Mouse (Mus musculus): ENCODE data around the gene Stip1.

DNA sequence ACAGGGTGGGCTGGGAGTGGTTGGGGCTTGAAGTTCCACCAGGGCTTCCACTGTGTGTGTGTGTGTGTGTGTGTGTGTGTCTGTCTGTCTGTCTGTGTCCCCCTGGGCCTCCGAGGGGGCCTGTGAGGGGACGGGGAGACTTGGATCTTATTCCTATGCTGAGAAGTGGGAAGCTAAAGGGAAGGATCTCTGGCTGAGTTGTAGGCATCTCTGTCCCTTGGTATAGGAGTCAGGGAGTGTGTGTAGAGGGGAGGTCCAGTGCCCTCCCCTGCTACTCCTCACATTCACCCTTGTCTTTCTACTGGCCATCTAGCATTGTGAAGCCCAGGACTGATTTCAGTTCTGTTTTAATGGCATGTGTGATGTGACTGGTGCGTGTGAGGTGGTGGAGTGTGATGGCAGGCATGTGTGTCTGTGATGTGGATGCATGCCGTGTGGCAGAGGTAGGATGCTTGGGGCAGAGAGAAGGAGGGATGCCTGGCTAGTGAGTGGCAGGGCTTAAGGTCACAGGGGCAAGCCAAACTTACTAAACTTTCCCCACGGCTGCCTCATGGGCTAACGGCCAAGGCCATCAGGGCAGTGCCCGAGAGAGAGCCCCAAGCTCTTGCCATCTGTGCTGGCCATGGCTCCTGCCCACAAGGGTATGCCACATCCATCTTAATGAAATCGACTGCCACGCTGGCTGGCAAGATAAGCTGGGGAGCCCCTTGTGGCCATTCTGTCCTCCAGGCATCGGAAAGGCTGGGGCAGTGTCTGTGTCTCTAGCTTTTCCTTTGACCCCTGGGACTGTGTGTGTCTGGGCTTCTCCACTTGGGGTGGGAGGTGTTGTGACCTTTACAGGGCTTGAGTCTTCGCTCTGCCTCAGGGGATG is 29.1 kb upstream of the Stip1 start:
- no peak for TF ChIP-seq POLR2A (IDR thresholded peaks at IDR 0.05; ENCODE audit: low read depth, low read length)
- TF ChIP-seq CTCF (IDR thresholded peaks at IDR 0.05; ENCODE audit: borderline replicate concordance, insufficient read depth, low read length) = no peak
